Mouse (Mus musculus) liver, adult 2 months (tissue): ENCODE measurements at regions not wholly inside any gene's neighbourhood (a gene's known extent, or its start where the extent isn't known, plus 50 kb on each side); places are given as distances from the start of the nearest gene placed in this dataset.
A peak's percentile ranks its signal among the peaks of the same experiment; 100 is the strongest.

Experiments used
- DNase-seq: peaks from one replicate; pipeline ENCODE4 v3.0.0-alpha.2; 2011; ENCODE audit warnings: low read depth, low spot score; ENCODE audit errors: extremely low read depth
- H3K27ac ChIP-seq: fragments of 200-500 bp; replicated peaks from 2 replicates; pipeline ENCODE4 v1.5.1; 2012; ENCODE audit warnings: low read depth, mild to moderate bottlenecking, control low read depth, inconsistent platforms, low read length; ENCODE audit not compliant: insufficient read depth
- H3K27me3 ChIP-seq: fragments of 200-500 bp; 2 replicates; pipeline ENCODE4 v1.6.1; 2012; ENCODE audit warnings: mild to moderate bottlenecking, moderate library complexity, low read length, inconsistent platforms; ENCODE audit not compliant: control insufficient read depth, insufficient read depth
- H3K36me3 ChIP-seq: fragments of 200-500 bp; 2 replicates; pipeline ENCODE4 v1.6.1; 2012; ENCODE audit warnings: low read length, inconsistent platforms; ENCODE audit not compliant: control insufficient read depth, insufficient read depth
- H3K4me1 ChIP-seq: fragments of 200-500 bp; 2 replicates; pipeline ENCODE4 v1.6.1; 2011; ENCODE audit warnings: low read length; ENCODE audit not compliant: control insufficient read depth, insufficient read depth
- H3K4me3 ChIP-seq: fragments of 200-500 bp; 2 replicates; pipeline ENCODE4 v1.5.1; 2011; ENCODE audit warnings: low read depth, mild to moderate bottlenecking, control low read depth, low read length, moderate library complexity; ENCODE audit not compliant: insufficient read depth
- H3K79me2 ChIP-seq: fragments of 200-500 bp; 2 replicates; pipeline ENCODE4 v1.6.1; 2012; ENCODE audit warnings: inconsistent platforms, mild to moderate bottlenecking, low read length, moderate library complexity; ENCODE audit not compliant: control insufficient read depth, insufficient read depth
- H3K9ac ChIP-seq: fragments of 200-500 bp; 2 replicates; pipeline ENCODE4 v1.6.1; 2012; ENCODE audit warnings: low read depth, mild to moderate bottlenecking, control low read depth, inconsistent platforms, low read length
- CTCF ChIP-seq: fragments of 200-500 bp; IDR thresholded peaks from 2 replicates; pipeline ENCODE4 v1.5.1; 2011; ENCODE audit warnings: low read depth, low read length, control low read depth
- POLR2A ChIP-seq: fragments of 200-500 bp; IDR thresholded peaks from 2 replicates; pipeline ENCODE4 v1.6.1; 2011; ENCODE audit warnings: low read length, control low read depth; ENCODE audit not compliant: insufficient read depth; ENCODE audit errors: extremely low read depth
- WGBS: fragments of 180-500 bp; shearing (Covaris S2); methylation state at CpG from one replicate; pipeline ENCODE4 v1.1.7; 2018; 5-methylcytosine and 5-hydroxymethylcytosine counted together

GRCm38 (mm10) chr12:8109876-8110275 lies 98.0 kb upstream of the Ldah start:
- no peak overlapping the region for H3K9ac ChIP-seq
- 84% methylated on average over 6 of the region's 6 CpGs for WGBS
- no peaks in the 10 kb centered on the region for H3K36me3 ChIP-seq
- no peak overlapping the region for H3K27ac ChIP-seq
- H3K79me2 ChIP-seq: no peaks in the 10 kb centered on the region
- H3K4me1 ChIP-seq: peaks cover 12% of the 10 kb centered on the region; the same call in 1 of the 2 replicates
- DNase-seq: peak; percentile 13
- H3K27me3 ChIP-seq: no peaks in the 10 kb centered on the region
- no peak overlapping the region for H3K4me3 ChIP-seq
- TF ChIP-seq POLR2A (no peak), CTCF (no peak)

GRCm38 (mm10) chr12:8110297-8110696 lies 97.6 kb upstream of the Ldah start:
- Histone ChIP-seq H3K79me2 (no peaks in the 10 kb centered on the region), H3K4me1 (peaks cover 12% of the 10 kb centered on the region; the same call in 1 of the 2 replicates), H3K9ac (no peak overlapping the region), H3K27me3 (no peaks in the 10 kb centered on the region), H3K36me3 (no peaks in the 10 kb centered on the region), H3K4me3 (no peak overlapping the region), H3K27ac (peak overlapping the region; percentile 27; the same call in 1 of the 2 replicates)
- peak; percentile 87 for DNase-seq
- no peak for TF ChIP-seq CTCF
- TF ChIP-seq POLR2A: no peak
- 18% methylated on average over 4 of the region's 4 CpGs for WGBS

DNA sequence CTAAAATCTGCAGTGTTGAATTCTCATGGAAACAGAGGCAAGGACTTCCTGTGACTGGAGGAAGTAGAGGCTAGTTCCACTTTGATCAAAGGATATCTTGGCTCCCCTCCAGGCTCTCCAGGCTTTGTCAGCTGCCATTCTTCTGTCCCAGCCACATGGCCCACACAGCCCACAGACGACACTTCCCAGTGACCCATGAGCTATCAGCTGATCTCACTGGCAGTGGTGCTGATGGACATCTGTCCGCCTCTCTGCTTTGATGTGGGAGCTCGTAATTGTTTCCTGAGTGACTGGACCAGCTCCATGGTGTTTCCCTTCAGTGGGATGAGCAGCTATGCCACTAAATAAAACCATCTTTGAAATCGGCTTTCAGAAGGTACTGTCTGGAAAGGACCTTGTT lies 96.4 kb upstream of the Ldah start:
- 68% methylated on average over 4 of the region's 4 CpGs for WGBS
- no peaks in the 10 kb centered on the region for H3K79me2 ChIP-seq
- peak; percentile 7 for DNase-seq
- no peaks in the 10 kb centered on the region for H3K27me3 ChIP-seq
- H3K36me3 ChIP-seq: no peaks in the 10 kb centered on the region
- no peak overlapping the region for H3K27ac ChIP-seq
- H3K4me3 ChIP-seq: no peak overlapping the region
- no peak for TF ChIP-seq POLR2A
- no peak for TF ChIP-seq CTCF
- H3K9ac ChIP-seq: no peak overlapping the region
- peaks cover 12% of the 10 kb centered on the region; the same call in 1 of the 2 replicates for H3K4me1 ChIP-seq

- 78% methylated on average over 1 of the region's 1 CpGs for WGBS
- no peak overlapping the region for H3K9ac ChIP-seq
- H3K79me2 ChIP-seq: no peaks in the 10 kb centered on the region
- no peak for TF ChIP-seq POLR2A
- TF ChIP-seq CTCF: no peak
- H3K27ac ChIP-seq: no peak overlapping the region
- H3K36me3 ChIP-seq: no peaks in the 10 kb centered on the region
- H3K27me3 ChIP-seq: no peaks in the 10 kb centered on the region
- no peaks in the 10 kb centered on the region for H3K4me1 ChIP-seq
- H3K4me3 ChIP-seq: no peak overlapping the region
- no peak for DNase-seq
Measured at GRCm38 (mm10) chr12:8155566-8155965, 52.3 kb upstream of the Ldah start.
